ENCODE assay signal across 30 mouse cellular contexts in genomic region chr17:87336910-87337309, GRCm38 (mm10). TPM values are rescaled to one million over a fixed set of nuclear protein-coding genes. Genes with fewer than 3 reads are reported as not detected.
DNase-seq lines count a peak whose midpoint lies in the region; ATAC-seq and TF ChIP-seq lines count a peak whose summit lies in the region.
"Had no signal": no experiment of that assay in that cellular context is flagged by ENCODE, and none has a peak within 500 bp of the region (broad histone marks: within the 10 kb centered on the region; RNA-seq: fewer than 3 reads in every experiment).

No protein-coding gene starts in this region.

- no peak for TF ChIP-seq CTCF in forebrain, postnatal 0 days (IDR thresholded peaks at IDR 0.05; ENCODE audit: low read depth)

- H3K4me2 ChIP-seq in forebrain, postnatal 0 days (ENCODE audit: low read depth): no peak overlapping the region
- no peak overlapping the region for H3K4me2 ChIP-seq in forebrain, embryonic 14.5 days (ENCODE audit: low read length)
- H3K4me2 ChIP-seq in hindbrain, embryonic 13.5 days: no peak overlapping the region
- no peak overlapping the region for H3K4me2 ChIP-seq in hindbrain, embryonic 12.5 days (replicated peaks)
- H3K4me2 ChIP-seq: embryonic facial prominence, embryonic 12.5 days; heart, embryonic 13.5 days; hindbrain, embryonic 14.5 days; liver, embryonic 12.5 days; midbrain, embryonic 12.5 days; neural tube, embryonic 12.5 days; stomach, embryonic 15.5 days had no signal

- no peak for DNase-seq in forebrain, postnatal 0 days
- no peak for DNase-seq in forebrain, embryonic 14.5 days (ENCODE audit: low spot score)
- DNase-seq in right cerebral cortex, adult 18-20 months: peak; percentile 45
- no peak for DNase-seq in right cerebral cortex, postnatal 4 days
- DNase-seq in lung, adult 18-20 months: no peak
- DNase-seq: adrenal gland, adult 8-10 months; cerebellum, adult 8-10 months; gastrocnemius, postnatal 36 days; heart, postnatal 14 days; kidney, adult 8-10 months; liver, postnatal 0 days; lung, postnatal 4 days; thymus, adult 2 months; thymus, postnatal 36 days had no signal

- 69% methylated on average over 12 of the region's 12 CpGs for WGBS in forebrain, postnatal 0 days
- 85% methylated on average over 12 of the region's 12 CpGs for WGBS in forebrain, embryonic 14.5 days
- WGBS in hindbrain, embryonic 13.5 days: 77% methylated on average over 12 of the region's 12 CpGs
- WGBS in hindbrain, embryonic 12.5 days: 77% methylated on average over 12 of the region's 12 CpGs

- no peak overlapping the region for H3K4me3 ChIP-seq in forebrain, postnatal 0 days (ENCODE audit: low read depth, low read length)
- H3K4me3 ChIP-seq in forebrain, embryonic 14.5 days (ENCODE audit: low read depth, low read length): no peak overlapping the region
- H3K4me3 ChIP-seq in hindbrain, embryonic 13.5 days: no peak overlapping the region
- no peak overlapping the region for H3K4me3 ChIP-seq in hindbrain, embryonic 12.5 days
- H3K4me3 ChIP-seq: embryonic facial prominence, embryonic 12.5 days; forebrain, embryonic 10.5 days; heart, embryonic 13.5 days; liver, embryonic 12.5 days; megakaryocyte, embryonic 14.5 days; midbrain, embryonic 12.5 days; myocyte; neural tube, embryonic 12.5 days; stomach, embryonic 15.5 days had no signal

- no peaks in the 10 kb centered on the region for H3K9me3 ChIP-seq in forebrain, postnatal 0 days (ENCODE audit: low read length)
- H3K9me3 ChIP-seq in forebrain, embryonic 14.5 days (replicated peaks; ENCODE audit: control insufficient read depth, low read length): no peaks in the 10 kb centered on the region
- H3K9me3 ChIP-seq in hindbrain, embryonic 13.5 days: no peaks in the 10 kb centered on the region
- no peaks in the 10 kb centered on the region for H3K9me3 ChIP-seq in hindbrain, embryonic 12.5 days (replicated peaks)
- H3K9me3 ChIP-seq: embryonic facial prominence, embryonic 12.5 days; forebrain, embryonic 10.5 days; G1E; liver, embryonic 12.5 days; midbrain, embryonic 12.5 days; neural tube, embryonic 12.5 days; stomach, embryonic 15.5 days had no signal

- no peaks in the 10 kb centered on the region for H3K27me3 ChIP-seq in forebrain, postnatal 0 days (ENCODE audit: insufficient read depth, low read length)
- H3K27me3 ChIP-seq in forebrain, embryonic 14.5 days (replicated peaks; ENCODE audit: control insufficient read depth, insufficient read depth, low read length): no peaks in the 10 kb centered on the region
- no peaks in the 10 kb centered on the region for H3K27me3 ChIP-seq in hindbrain, embryonic 13.5 days
- H3K27me3 ChIP-seq in hindbrain, embryonic 12.5 days: no peaks in the 10 kb centered on the region
- H3K27me3 ChIP-seq: liver, embryonic 12.5 days; megakaryocyte, embryonic 14.5 days; midbrain, embryonic 12.5 days; neural tube, embryonic 12.5 days; stomach, embryonic 15.5 days had no signal

- H3K27ac ChIP-seq in forebrain, postnatal 0 days (ENCODE audit: low read depth, low read length): 0 out of 2 replicates have a peak overlapping the region, but pooled peaks have one; percentile 43
- H3K27ac ChIP-seq in forebrain, embryonic 14.5 days (ENCODE audit: low read depth, low read length): no peak overlapping the region
- H3K27ac ChIP-seq in hindbrain, embryonic 13.5 days: no peak overlapping the region
- no peak overlapping the region for H3K27ac ChIP-seq in hindbrain, embryonic 12.5 days
- H3K27ac ChIP-seq: embryonic facial prominence, embryonic 12.5 days; forebrain, embryonic 10.5 days; heart, embryonic 13.5 days; hindbrain, embryonic 14.5 days; liver, embryonic 12.5 days; midbrain, embryonic 12.5 days; neural tube, embryonic 12.5 days; stomach, embryonic 15.5 days had no signal

- H3K4me1 ChIP-seq in forebrain, postnatal 0 days (ENCODE audit: insufficient read depth): peaks cover 13% of the 10 kb centered on the region
- peaks cover 9% of the 10 kb centered on the region for H3K4me1 ChIP-seq in forebrain, embryonic 14.5 days (ENCODE audit: control insufficient read depth, insufficient read depth, low read length)
- H3K4me1 ChIP-seq in hindbrain, embryonic 13.5 days (replicated peaks): peaks cover 17% of the 10 kb centered on the region
- H3K4me1 ChIP-seq in hindbrain, embryonic 12.5 days: peaks cover 11% of the 10 kb centered on the region
- H3K4me1 ChIP-seq: stomach, embryonic 15.5 days had no signal

- no peak overlapping the region for H3K9ac ChIP-seq in forebrain, postnatal 0 days
- H3K9ac ChIP-seq in forebrain, embryonic 14.5 days (ENCODE audit: low read length): no peak overlapping the region
- H3K9ac ChIP-seq in hindbrain, embryonic 13.5 days: 0 out of 2 replicates have a peak overlapping the region, but pooled peaks have one; percentile 19
- no peak overlapping the region for H3K9ac ChIP-seq in hindbrain, embryonic 12.5 days
- H3K9ac ChIP-seq: embryonic facial prominence, embryonic 12.5 days; heart, embryonic 13.5 days; hindbrain, embryonic 14.5 days; liver, embryonic 12.5 days; liver, postnatal 0 days; midbrain, embryonic 12.5 days; neural tube, embryonic 12.5 days; stomach, embryonic 15.5 days had no signal

- ATAC-seq in forebrain, postnatal 0 days: no peak
- ATAC-seq in forebrain, embryonic 14.5 days: no peak
- no peak for ATAC-seq in hindbrain, embryonic 13.5 days (ENCODE audit: low FRiP score)
- ATAC-seq in hindbrain, embryonic 12.5 days (ENCODE audit: low FRiP score): no peak
- ATAC-seq: forebrain, embryonic 16.5 days; inflammation-experienced regulatory T-cells, adult 6 months; liver, embryonic 12.5 days; liver, postnatal 0 days; lung, postnatal 0 days had no signal

- no peaks in the 10 kb centered on the region for H3K36me3 ChIP-seq in forebrain, postnatal 0 days (ENCODE audit: insufficient read depth)
- no peaks in the 10 kb centered on the region for H3K36me3 ChIP-seq in forebrain, embryonic 14.5 days (ENCODE audit: control insufficient read depth, insufficient read depth, low read length)
- no peaks in the 10 kb centered on the region for H3K36me3 ChIP-seq in hindbrain, embryonic 13.5 days
- H3K36me3 ChIP-seq in hindbrain, embryonic 12.5 days: no peaks in the 10 kb centered on the region
- H3K36me3 ChIP-seq: embryonic facial prominence, embryonic 12.5 days; midbrain, embryonic 12.5 days; neural tube, embryonic 12.5 days; stomach, embryonic 15.5 days had no signal

RNA-seq across cellular contexts. Expression of gene Ttc7, which starts 54.2 kb away (rescaled TPM):
- total RNA-seq in forebrain, postnatal 0 days (2014; rRNA removed): 6.1 and 6.4 TPM in 2 replicates
- 7.0 and 7.5 TPM in 2 replicates for polyA plus RNA-seq in forebrain, postnatal 0 days (2015; fragmentation: Nextera tagmentation; extraction: Ambion mirVana)
- polyA plus RNA-seq in forebrain, embryonic 14.5 days (2014; fragmentation: Nextera tagmentation; extraction: Ambion mirVana): 4.1 and 4.8 TPM in 2 replicates
- polyA plus RNA-seq in hindbrain, embryonic 13.5 days (2015; fragmentation: Nextera tagmentation; extraction: Ambion mirVana): 4.2 and 5.7 TPM in 2 replicates
- 6.0 and 6.6 TPM in 2 replicates for polyA plus RNA-seq in hindbrain, embryonic 12.5 days (2016; fragmentation: Nextera tagmentation; extraction: Ambion mirVana)
